Mouse (Mus musculus) left cerebral cortex, postnatal 36 days (tissue): ENCODE measurements around the gene Aldh16a1. TPM values are rescaled to one million over a fixed set of nuclear protein-coding genes. Genes with fewer than 3 reads are reported as not detected.
"Not testable (repeated sequence)": the region's sequence is repeated elsewhere in the genome, so short reads cannot be mapped to it uniquely, and the experiment has no call there.

Source experiments
- DNase-seq, 2 experiments: peaks; one replicate each; pipeline ENCODE4 v3.0.0; 2021 to 2022; ENCODE audit warnings: low spot score in 2 of 2, mixed read lengths in 1 of 2
- intact Hi-C: fragments of 180-260 bp; cut with DNase I; formaldehyde crosslinking; loops from one replicate; pipeline ENCODE4 v1.15.1; 2025
- total RNA-seq, 2 experiments: library from RNA; stranded (reverse); gene quantifications; 2 replicates each; pipeline ENCODE4 v1.2.3; 2021

Aldh16a1 gene
- total RNA-seq, 2 experiments from 2014 or later = 12.2 to 21.5 TPM

DNA sequence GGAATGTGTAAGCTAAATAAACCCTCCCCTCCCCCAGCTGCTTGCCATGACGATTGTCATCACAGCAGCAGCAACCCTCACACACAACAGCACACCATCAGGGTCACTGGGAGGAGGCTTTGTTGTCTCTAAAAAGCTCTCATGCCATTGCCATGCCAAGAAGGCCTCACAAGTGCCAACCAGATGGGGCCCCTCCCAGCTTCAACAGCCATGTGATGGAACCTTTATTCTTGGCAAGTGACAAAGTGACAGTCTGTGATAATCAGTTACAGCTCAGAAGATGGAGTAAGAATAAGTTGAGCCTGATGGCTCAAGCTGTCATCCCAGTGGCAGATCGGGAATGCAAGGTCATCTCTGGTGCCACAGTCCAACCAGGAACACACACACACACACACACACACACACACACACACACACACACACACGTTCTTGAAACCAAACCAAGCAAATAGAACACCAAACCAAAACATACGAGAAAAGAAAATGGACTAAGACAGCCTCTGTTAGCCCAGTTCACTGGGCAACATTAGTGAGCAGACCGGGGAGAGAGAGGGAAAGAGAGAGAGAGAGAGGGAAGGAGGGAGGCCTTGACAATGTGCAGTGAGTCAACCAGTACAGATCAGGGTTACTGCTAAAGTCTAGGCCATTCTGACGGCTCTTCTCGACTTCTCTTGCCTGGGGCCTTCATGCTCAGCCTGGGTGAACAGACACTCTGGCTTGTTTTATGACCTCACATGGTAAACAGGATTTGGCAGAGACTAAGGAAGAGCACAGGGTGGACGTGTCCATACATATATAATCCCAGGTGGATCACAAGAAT, 14.3 kb downstream of the Aldh16a1 start:
- intact Hi-C loops = no loop called here

DNA sequence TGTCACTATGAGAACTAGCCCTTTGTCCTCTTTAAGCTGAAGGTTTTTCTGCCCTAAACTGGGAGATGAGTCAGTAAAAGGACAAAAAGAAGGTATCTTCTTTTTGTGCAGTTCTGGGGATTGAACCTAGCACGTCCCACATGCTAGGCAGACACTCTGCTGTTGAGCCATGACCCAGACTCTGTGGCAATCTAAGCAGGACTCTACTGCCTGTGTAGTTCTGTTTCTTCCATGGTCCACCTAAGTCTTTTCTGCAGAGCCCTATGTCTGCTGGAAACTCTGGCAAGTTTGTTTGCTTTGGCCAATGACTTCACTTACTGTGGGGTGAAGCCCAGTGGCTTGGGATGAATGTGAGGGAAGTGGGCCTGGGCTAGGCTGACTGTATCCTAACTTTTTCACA, 16.0 kb downstream of the Aldh16a1 start:
- DNase-seq = no peak
- intact Hi-C loops = no loop called here

More for the DNA sequence above, 14.3 kb downstream of the Aldh16a1 start:
- DNase-seq = no peak

- no peak for DNase-seq
- intact Hi-C loops = loop anchor here (2.0 kb wide), 1 partner anchor 59 kb away; no protein-coding TSS in a partner anchor
These were observed 17.0 kb downstream of the Aldh16a1 start for GRCm38 (mm10) chr7:45137171-45138006.

DNA sequence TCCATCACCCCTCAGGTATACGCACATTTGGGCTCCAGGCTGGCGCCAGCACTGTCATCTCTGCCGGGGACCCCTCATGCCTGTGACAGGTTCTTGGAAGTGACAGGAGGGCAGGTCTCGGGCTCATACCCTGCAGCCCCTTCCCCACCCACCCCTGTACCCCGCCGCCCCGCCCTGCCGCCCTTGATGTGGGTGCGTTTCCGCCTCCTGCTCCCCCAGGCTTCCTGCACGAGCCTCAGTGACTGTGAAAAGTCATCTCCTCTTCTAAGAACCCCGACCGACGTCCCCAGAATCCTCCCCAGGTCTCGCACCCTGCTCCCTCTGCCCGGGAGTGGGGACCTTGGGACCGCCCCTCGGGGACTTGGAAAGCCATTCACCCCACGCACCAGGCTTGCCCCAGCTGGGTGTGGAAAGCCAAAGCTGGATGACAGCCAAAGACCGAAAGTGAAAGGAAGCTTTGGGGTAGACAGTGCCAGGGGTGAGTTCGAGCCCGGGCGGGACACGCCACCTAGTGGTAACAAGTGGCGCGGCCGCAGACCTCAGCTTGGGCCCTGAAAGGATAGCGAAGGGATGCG, 18.3 kb downstream of the Aldh16a1 start, which contains the start of the genes Gm45713 and Flt3l:
Gene Gm45713 (minus strand): TSS at position 239 of the 575 bp plus-strand sequence.
Gene Flt3l (minus strand): TSS at position 440 of the 575 bp plus-strand sequence.
- intact Hi-C loops = loop anchor here (2.0 kb wide), 1 partner anchor 57 kb away; no protein-coding TSS in a partner anchor
- peak; percentile 80 to 86 for DNase-seq

GRCm38 (mm10) chr7:45135370-45135769, 19.0 kb downstream of the Aldh16a1 start:
- DNase-seq = no peak
- intact Hi-C loops = no loop called here

DNA sequence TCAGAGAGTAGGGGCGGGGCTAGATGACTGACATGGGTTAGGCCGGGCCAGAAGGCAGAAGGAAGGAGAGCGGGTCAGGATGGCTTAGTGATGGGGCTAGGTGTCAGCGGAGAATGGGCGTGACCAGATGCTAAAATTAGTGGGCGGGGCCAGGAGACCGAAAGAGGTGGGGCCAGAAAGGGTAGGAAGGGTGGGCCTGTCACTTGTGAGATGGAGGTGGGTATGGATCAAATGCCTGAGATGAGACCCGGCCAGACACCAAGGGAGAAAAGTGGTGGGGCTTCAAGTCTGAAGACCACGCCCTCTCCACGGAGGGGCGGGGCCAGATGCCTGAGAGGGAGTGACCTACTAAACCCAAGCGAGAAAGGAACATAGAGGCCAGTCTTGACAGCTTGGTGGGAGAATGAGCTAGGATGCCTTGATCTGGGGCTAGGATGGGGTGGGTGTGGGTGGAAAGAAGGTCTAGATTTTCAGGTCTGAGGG, 19.8 kb downstream of the Aldh16a1 start:
- DNase-seq = no peak
- intact Hi-C loops = no loop called here

GRCm38 (mm10) chr7:45133446-45134159, 20.8 kb downstream of the Aldh16a1 start:
- no peak for DNase-seq
- intact Hi-C loops = no loop called here

DNA sequence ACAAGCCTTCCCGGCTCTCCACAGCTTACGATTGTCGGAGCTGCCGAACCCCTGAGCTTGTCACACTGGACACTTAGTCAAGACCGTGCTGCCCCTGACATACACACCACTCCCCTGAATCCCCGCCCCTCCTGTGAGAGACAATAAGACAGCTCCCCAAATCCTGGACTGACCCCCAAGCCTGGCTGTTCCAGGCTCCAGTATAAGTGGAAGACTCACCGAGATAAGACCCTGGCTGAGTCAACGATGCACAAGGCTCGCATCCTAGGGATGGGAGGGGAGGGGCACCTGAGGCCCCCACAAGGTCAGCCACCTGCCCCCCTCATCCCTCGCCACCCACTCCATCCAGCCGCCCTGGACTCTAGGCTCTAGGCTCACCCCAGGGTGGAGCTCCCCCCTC, 22.5 kb downstream of the Aldh16a1 start:
- intact Hi-C loops = no loop called here
- no peak for DNase-seq

- DNase-seq = no peak
- intact Hi-C loops = no loop called here
These were observed 24.4 kb downstream of the Aldh16a1 start for GRCm38 (mm10) chr7:45129776-45130512.

GRCm38 (mm10) chr7:45129318-45129717, 25.1 kb downstream of the Aldh16a1 start:
- intact Hi-C loops = no loop called here
- DNase-seq = no peak

DNA sequence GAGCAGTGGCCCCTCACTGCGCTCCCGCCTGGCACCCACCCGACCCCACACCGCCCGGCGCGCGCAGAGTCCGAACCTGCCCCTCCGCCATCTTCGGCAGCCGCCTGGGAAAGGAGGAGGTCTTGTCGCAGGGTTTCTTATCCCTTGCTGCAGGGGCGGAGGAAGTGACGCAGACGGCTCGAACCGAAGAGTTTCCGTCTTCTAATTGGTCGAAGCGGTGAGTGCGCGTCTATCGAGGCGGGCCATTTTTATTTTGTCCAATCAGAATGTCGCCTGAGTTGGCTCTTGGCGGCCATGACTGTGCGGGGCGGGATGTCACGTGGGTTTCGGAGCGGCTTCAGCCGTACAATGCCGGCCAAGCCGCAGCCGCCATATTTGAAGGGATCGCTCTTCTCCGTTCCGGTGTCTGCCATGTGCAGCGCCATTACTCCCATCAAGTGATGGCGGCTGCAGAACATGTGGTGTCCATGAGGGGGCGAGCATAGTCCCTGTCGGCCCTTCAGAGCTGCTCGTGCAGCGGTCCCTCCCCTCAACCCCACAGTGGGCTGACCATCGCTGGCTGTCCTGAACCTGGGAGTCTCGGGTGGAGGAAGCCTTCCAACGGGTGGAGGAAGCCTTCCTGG, 25.6 kb downstream of the Aldh16a1 start, which contains the start of gene Rpl13a:
Gene Rpl13a (minus strand): TSS at position 138 of the 623 bp plus-strand sequence.
- intact Hi-C loops = loop anchor here (1.0 kb wide), 1 partner anchor 26 kb away; the partner anchor contains the start of genes Aldh16a1 and Pih1d1
- peak; percentile 99 for DNase-seq

DNA sequence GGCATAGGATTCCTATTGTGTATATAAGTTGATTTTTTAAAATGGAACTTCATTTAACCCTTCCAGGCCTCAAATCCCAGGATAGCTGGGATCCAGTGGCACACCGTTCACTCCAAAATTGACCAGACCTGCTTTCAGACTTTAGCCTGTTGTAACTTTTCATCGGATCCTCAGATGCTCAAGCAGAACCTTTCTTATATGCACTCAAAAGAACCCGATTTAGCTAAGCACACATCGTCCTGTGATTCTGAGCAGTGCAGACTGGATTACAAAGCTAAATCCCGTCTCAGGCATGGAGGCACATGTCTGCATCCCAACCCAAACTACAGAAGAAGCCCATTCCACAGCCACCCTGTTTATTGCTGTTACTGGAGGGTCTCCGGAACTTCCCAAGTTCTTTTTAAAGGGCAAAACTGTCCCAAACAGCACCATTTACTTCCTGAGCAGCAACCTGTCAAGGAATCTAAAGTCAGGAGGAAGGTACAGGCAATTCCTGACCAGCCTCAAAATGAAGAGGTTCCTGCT, 26.6 kb downstream of the Aldh16a1 start:
- DNase-seq = no peak
- intact Hi-C loops = loop anchor here (1.0 kb wide), 1 partner anchor 27 kb away; the partner anchor contains the start of genes Aldh16a1 and Pih1d1

GRCm38 (mm10) chr7:45126844-45127699, 27.3 kb downstream of the Aldh16a1 start:
- DNase-seq = no peak
- intact Hi-C loops = no loop called here

GRCm38 (mm10) chr7:45126147-45126843, 28.1 kb downstream of the Aldh16a1 start:
- DNase-seq = no peak
- intact Hi-C loops = no loop called here

DNA sequence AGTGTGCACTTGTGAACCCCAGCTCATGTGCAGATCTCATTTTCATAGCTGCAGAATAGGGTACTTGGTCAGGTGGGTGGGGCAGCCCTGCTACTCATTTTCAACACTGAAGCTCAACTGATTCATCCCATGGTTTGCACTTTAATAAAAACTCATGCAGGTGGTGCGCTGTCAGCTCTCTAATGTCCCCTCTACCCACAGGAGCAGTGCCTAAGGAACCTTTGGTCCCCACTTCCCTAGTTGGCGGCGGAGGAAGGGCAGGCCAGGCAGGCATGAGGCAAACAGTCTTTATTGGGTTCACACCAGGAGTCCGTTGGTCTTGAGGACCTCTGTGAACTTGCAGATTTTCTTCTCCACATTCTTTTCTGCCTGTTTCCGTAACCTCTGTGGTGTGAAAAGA, 28.7 kb downstream of the Aldh16a1 start:
- intact Hi-C loops, DNase-seq: not testable (repeated sequence)

- DNase-seq = no peak
- intact Hi-C loops = no loop called here
These were observed 29.2 kb downstream of the Aldh16a1 start for GRCm38 (mm10) chr7:45125144-45125600.
